Mouse (Mus musculus): ENCODE results near the gene Sec22b. TPM values are rescaled to one million over a fixed set of nuclear protein-coding genes. Genes with fewer than 3 reads are reported as not detected.

The Sec22b gene
- polyA plus RNA-seq, 1 experiment from 2014 or later: 97.5 TPM

DNA sequence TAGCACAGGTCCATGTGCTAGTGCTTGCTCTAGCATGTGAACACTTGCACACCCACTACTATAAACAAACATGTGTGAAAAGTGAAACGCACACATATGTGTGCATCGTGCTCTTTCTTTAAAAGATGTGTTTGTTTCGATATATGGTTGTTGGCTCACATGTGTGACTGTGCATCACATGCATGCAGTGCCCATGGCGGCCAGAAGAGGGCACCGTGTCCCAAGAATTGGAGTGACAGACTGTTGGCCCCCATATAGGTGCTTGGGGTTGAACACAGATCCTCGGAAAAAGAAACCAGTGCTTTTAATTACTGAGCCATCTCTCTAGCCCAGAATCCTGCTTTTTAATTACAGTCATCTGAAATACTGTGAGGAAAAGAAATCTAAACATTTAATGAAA lies 6.3 kb upstream of the Sec22b start:
- Histone ChIP-seq H3K4me1 (ENCODE audit: control insufficient read depth, insufficient read depth, low read depth, low read length) (no peaks in the 10 kb centered on the region), H3K27ac (ENCODE audit: low read depth, low read length) (no peak overlapping the region), H3K4me3 (ENCODE audit: low read length) (no peak overlapping the region), H3K27me3 (replicated peaks; ENCODE audit: control insufficient read depth, insufficient read depth, low read length) (no peaks in the 10 kb centered on the region; the same call in 1 of the 2 replicates), H3K9me3 (ENCODE audit: control insufficient read depth, low read length) (no peaks in the 10 kb centered on the region), H3K9ac (ENCODE audit: low read depth, low read length) (no peak overlapping the region), H3K4me2 (ENCODE audit: low read length) (no peak overlapping the region), H3K36me3 (ENCODE audit: control insufficient read depth, insufficient read depth, low read length) (no peaks in the 10 kb centered on the region)
- no peak for ATAC-seq
- WGBS: 53% methylated on average over 6 of the region's 6 CpGs

DNA sequence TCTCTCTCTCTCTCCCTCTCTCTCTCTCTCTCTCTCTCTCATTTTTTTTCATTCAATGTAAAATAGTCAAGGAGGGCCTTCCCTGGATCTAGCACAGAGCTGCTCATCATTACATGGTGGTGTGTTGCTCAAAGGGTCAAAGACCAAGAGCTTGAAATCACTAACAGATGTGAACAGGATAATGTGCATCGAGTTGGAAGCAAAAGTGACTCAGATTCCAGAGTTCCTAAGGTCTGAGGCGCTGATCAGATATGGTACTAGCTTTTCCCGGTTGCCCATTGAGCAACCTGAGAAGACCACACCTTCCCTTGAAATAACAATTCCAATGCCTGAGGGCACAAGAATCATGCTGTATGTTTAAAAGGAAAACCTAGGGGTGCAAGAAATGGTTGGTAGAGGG lies 2.6 kb upstream of the Sec22b start:
- peaks cover 9% of the 10 kb centered on the region for H3K4me1 ChIP-seq (ENCODE audit: control insufficient read depth, insufficient read depth, low read depth, low read length)
- WGBS: 72% methylated on average over 3 of the region's 3 CpGs

DNA sequence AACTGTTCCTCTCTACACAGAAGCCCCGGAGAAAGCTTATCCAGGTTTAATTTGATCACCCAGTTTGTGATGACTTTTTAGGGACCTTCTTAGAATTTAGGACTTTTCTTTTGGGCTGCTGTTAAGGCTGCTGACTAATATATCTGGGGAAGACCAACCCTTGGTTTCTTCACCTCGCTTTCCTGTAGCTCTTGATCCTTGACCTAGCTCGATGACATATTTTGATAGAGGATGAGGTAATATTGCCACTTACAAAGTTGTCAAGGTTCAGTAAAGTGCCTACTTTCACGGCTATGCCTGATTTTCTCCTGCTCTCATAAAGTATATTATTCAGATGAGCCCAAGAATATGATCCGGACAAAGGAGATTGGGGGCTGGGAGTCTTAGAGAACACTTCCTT lies 596 bp downstream of the Sec22b start:
- Histone ChIP-seq H3K4me2 (ENCODE audit: low read length) (peak overlapping the region; percentile 86), H3K4me1 (ENCODE audit: control insufficient read depth, insufficient read depth, low read depth, low read length) (peaks cover 9% of the 10 kb centered on the region), H3K9ac (ENCODE audit: low read depth, low read length) (peak overlapping the region; percentile 82), H3K9me3 (ENCODE audit: control insufficient read depth, low read length) (no peaks in the 10 kb centered on the region), H3K27me3 (replicated peaks; ENCODE audit: control insufficient read depth, insufficient read depth, low read length) (no peaks in the 10 kb centered on the region), H3K27ac (ENCODE audit: low read depth, low read length) (no peak overlapping the region), H3K4me3 (ENCODE audit: low read length) (peak overlapping the region; percentile 76), H3K36me3 (ENCODE audit: control insufficient read depth, insufficient read depth, low read length) (no peaks in the 10 kb centered on the region)
- ATAC-seq: peak; percentile 15; the same call in 1 of the 2 replicates
- WGBS: 17% methylated on average over 5 of the region's 5 CpGs

More for the DNA sequence above, 2.6 kb upstream of the Sec22b start:
- no peak for ATAC-seq
- Histone ChIP-seq H3K9ac (ENCODE audit: low read depth, low read length) (no peak overlapping the region), H3K36me3 (ENCODE audit: control insufficient read depth, insufficient read depth, low read length) (no peaks in the 10 kb centered on the region), H3K4me2 (ENCODE audit: low read length) (no peak overlapping the region), H3K9me3 (ENCODE audit: control insufficient read depth, low read length) (no peaks in the 10 kb centered on the region), H3K27ac (ENCODE audit: low read depth, low read length) (no peak overlapping the region), H3K4me3 (ENCODE audit: low read length) (no peak overlapping the region), H3K27me3 (replicated peaks; ENCODE audit: control insufficient read depth, insufficient read depth, low read length) (no peaks in the 10 kb centered on the region)

DNA sequence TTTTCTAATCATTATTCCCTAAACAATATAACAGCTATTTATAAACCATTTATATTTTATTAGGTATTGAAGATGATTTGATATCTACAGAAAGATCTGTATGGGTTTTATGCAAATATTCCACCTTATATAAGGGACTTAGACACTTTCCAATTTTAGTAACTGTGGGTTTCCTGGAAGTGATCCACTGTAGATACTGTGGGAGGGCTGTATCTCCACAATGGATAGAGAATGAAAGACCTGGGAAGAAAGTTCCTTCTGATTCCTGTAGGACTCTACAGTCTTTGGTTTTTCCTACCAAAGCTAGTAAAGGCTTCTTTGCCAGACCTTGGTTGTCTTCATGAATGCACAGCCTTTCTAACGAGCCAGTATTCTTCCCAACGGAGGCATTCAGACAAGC lies 8.7 kb downstream of the Sec22b start:
- Histone ChIP-seq H3K27me3 (replicated peaks; ENCODE audit: control insufficient read depth, insufficient read depth, low read length) (no peaks in the 10 kb centered on the region), H3K4me3 (ENCODE audit: low read length) (no peak overlapping the region), H3K9ac (ENCODE audit: low read depth, low read length) (no peak overlapping the region), H3K36me3 (ENCODE audit: control insufficient read depth, insufficient read depth, low read length) (peaks cover 7% of the 10 kb centered on the region), H3K9me3 (ENCODE audit: control insufficient read depth, low read length) (no peaks in the 10 kb centered on the region), H3K4me2 (ENCODE audit: low read length) (no peak overlapping the region), H3K27ac (ENCODE audit: low read depth, low read length) (no peak overlapping the region), H3K4me1 (ENCODE audit: control insufficient read depth, insufficient read depth, low read depth, low read length) (no peaks in the 10 kb centered on the region)
- WGBS: 68% methylated on average over 2 of the region's 2 CpGs
- no peak for ATAC-seq

DNA sequence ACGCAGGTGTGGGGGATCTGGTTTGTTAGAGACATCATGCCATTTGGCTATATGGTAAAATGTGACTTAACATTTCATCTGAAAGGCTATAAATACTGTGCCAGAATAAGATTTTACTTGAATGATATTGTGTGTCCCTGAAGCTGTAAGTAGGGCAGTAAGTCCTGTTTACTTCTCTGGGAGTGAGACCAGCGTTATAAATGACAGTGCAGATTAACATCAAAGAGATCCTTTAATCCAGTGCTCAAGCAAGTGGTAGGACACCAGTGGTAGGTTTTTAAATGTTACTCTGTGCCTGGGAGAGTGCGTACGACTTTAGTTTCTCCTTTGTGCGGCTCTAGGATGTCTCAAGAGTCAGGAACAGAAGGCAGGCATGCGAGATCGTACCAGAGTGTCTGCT lies 10.1 kb downstream of the Sec22b start:
- H3K4me1 ChIP-seq (ENCODE audit: control insufficient read depth, insufficient read depth, low read depth, low read length): no peaks in the 10 kb centered on the region
- H3K9me3 ChIP-seq (ENCODE audit: control insufficient read depth, low read length): no peaks in the 10 kb centered on the region
- H3K36me3 ChIP-seq (ENCODE audit: control insufficient read depth, insufficient read depth, low read length): peaks cover 10% of the 10 kb centered on the region
- 92% methylated on average over 7 of the region's 7 CpGs for WGBS
- no peak overlapping the region for H3K4me2 ChIP-seq (ENCODE audit: low read length)
- no peak overlapping the region for H3K27ac ChIP-seq (ENCODE audit: low read depth, low read length)
- no peak for ATAC-seq
- no peak overlapping the region for H3K4me3 ChIP-seq (ENCODE audit: low read length)
- no peaks in the 10 kb centered on the region for H3K27me3 ChIP-seq (replicated peaks; ENCODE audit: control insufficient read depth, insufficient read depth, low read length)
- H3K9ac ChIP-seq (ENCODE audit: low read depth, low read length): no peak overlapping the region

DNA sequence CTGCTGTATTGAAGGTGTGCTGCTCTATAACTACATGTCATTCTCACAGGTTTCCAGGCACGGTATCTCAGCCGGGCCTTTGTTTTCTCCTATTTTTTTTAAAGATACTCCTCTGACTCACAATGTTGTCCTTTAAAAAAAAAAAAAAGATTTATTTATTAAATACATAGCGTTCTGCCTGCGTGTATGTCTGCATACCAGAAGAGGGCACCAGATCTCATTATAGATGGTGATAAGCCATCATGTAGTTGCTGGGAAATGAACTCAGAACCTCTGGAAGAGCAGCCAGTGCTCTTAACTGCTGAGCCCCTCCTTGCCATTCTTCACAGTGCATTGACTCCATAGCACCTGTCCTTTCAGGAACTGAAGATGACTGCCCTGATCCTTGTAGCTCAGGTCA lies 14.1 kb downstream of the Sec22b start:
- Histone ChIP-seq H3K4me3 (ENCODE audit: low read length) (no peak overlapping the region), H3K27me3 (replicated peaks; ENCODE audit: control insufficient read depth, insufficient read depth, low read length) (no peaks in the 10 kb centered on the region), H3K4me2 (ENCODE audit: low read length) (no peak overlapping the region), H3K4me1 (ENCODE audit: control insufficient read depth, insufficient read depth, low read depth, low read length) (no peaks in the 10 kb centered on the region), H3K9ac (ENCODE audit: low read depth, low read length) (no peak overlapping the region), H3K9me3 (ENCODE audit: control insufficient read depth, low read length) (no peaks in the 10 kb centered on the region), H3K27ac (ENCODE audit: low read depth, low read length) (no peak overlapping the region), H3K36me3 (ENCODE audit: control insufficient read depth, insufficient read depth, low read length) (peaks cover 18% of the 10 kb centered on the region)
- WGBS: 75% methylated on average over 4 of the region's 4 CpGs
- ATAC-seq: no peak

DNA sequence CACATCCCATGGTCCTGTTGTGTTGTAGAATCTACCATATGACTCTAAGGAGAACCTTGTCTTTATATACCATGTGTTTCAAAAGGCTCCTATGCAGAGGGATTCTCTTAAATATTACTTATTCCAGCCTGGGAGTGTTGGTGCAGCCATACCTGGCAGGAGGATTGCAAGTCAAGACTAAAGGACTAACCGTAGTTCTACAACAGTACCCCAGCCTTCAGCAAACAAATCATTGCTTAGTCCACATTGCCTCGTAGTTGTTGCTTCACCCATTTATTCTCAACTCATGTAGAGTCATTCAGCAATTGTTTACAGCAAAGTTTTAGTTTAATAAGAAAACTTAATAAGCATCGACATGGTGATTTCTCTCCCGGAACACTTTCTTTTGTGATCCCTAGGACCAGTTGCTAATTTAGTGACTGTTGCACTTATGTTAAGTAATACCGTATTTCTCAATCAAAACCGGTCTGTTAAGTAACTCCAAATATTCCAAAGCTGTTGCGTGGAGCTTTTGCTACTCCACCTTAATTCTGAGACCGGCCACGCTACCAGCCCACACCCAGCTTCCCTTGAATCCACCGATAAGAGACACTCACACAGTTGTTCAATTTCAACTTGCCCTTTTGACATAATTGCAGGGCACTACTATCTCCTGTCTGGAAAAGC lies 18.0 kb downstream of the Sec22b start:
- Histone ChIP-seq H3K9ac (ENCODE audit: low read depth, low read length) (no peak overlapping the region), H3K9me3 (ENCODE audit: control insufficient read depth, low read length) (no peaks in the 10 kb centered on the region), H3K27ac (ENCODE audit: low read depth, low read length) (no peak overlapping the region), H3K36me3 (ENCODE audit: control insufficient read depth, insufficient read depth, low read length) (peaks cover 22% of the 10 kb centered on the region), H3K4me3 (ENCODE audit: low read length) (no peak overlapping the region), H3K4me2 (ENCODE audit: low read length) (no peak overlapping the region), H3K4me1 (ENCODE audit: control insufficient read depth, insufficient read depth, low read depth, low read length) (no peaks in the 10 kb centered on the region), H3K27me3 (replicated peaks; ENCODE audit: control insufficient read depth, insufficient read depth, low read length) (no peaks in the 10 kb centered on the region)
- no peak for ATAC-seq
- 98% methylated on average over 10 of the region's 10 CpGs for WGBS

DNA sequence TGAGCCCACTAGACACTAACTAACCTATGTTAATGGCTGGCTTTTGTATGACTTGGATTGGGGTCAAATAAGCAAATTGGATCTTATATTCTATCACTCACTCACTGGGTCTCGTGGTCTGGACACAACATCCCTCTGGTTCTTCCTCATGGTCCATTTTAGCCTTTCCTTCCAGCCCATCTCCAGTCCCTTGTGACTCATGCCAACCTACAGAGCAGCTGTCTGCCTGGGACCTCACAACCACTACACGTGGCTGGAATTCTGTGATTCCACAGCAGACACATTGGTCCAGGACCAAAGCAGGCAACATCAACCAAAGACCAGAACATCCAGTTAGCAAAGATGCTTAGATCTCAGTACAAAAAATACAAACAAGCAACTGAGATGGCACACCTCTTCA lies 24.3 kb downstream of the Sec22b start:
- no peak overlapping the region for H3K27ac ChIP-seq (ENCODE audit: low read depth, low read length)
- H3K4me2 ChIP-seq (ENCODE audit: low read length): no peak overlapping the region
- H3K4me3 ChIP-seq (ENCODE audit: low read length): no peak overlapping the region
- H3K27me3 ChIP-seq (replicated peaks; ENCODE audit: control insufficient read depth, insufficient read depth, low read length): no peaks in the 10 kb centered on the region
- H3K9ac ChIP-seq (ENCODE audit: low read depth, low read length): no peak overlapping the region
- H3K4me1 ChIP-seq (ENCODE audit: control insufficient read depth, insufficient read depth, low read depth, low read length): no peaks in the 10 kb centered on the region
- no peaks in the 10 kb centered on the region for H3K9me3 ChIP-seq (ENCODE audit: control insufficient read depth, low read length)
- ATAC-seq: no peak
- peaks cover 5% of the 10 kb centered on the region; the same call in 1 of the 2 replicates for H3K36me3 ChIP-seq (ENCODE audit: control insufficient read depth, insufficient read depth, low read length)
- 91% methylated on average over 2 of the region's 2 CpGs for WGBS

DNA sequence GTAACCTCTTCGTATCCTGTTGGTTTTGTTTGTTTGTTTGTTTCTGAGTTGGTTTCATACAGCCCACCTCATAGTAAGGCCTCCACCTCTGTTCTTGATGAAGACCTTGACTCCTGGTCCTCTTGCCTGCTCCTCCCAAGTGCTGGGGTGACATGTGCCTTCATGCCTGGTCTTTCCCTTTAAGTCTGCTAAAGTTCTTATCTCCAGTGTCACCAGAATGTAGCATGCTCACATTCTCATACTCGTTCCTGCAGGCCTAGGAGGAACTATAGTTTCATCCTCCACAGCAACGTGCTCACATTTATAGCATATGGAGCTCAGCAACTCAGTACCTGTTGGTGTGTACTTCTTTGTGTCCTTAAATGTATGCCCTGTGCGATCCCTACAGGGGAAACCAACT lies 26.3 kb downstream of the Sec22b start:
- Histone ChIP-seq H3K27ac (ENCODE audit: low read depth, low read length) (no peak overlapping the region), H3K9ac (ENCODE audit: low read depth, low read length) (no peak overlapping the region), H3K4me1 (ENCODE audit: control insufficient read depth, insufficient read depth, low read depth, low read length) (peaks cover 2% of the 10 kb centered on the region; the same call in 1 of the 2 replicates), H3K27me3 (replicated peaks; ENCODE audit: control insufficient read depth, insufficient read depth, low read length) (no peaks in the 10 kb centered on the region), H3K9me3 (ENCODE audit: control insufficient read depth, low read length) (no peaks in the 10 kb centered on the region), H3K36me3 (ENCODE audit: control insufficient read depth, insufficient read depth, low read length) (0 out of 2 replicates have a peak, but pooled peaks cover 2% of the 10 kb centered on the region), H3K4me2 (ENCODE audit: low read length) (no peak overlapping the region), H3K4me3 (ENCODE audit: low read length) (no peak overlapping the region)
- 80% methylated on average over 4 of the region's 4 CpGs for WGBS
- ATAC-seq: no peak
